8 mouse cellular contexts compared by ENCODE assay signal in the genomic region with DNA sequence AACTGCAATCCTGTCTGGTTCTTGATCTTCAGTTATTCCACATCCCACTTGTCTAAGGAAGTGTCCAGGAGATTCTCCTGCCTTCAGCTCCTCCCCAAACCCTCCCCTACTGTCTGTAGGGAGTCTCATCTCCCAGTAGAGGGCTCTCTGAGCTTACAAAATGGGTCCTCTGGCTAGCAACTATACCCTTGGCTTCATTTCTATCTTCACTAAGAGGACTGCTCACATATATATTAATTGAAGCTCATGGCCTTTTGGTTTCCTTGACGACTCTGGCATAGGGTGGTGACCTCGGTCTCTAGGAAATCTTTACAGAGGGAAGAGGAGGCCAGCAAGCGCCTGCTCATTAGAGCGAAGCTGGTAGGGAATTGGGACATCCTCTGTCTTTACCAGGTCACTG. TPM values are rescaled to one million over a fixed set of nuclear protein-coding genes. Genes with fewer than 3 reads are reported as not detected.
DNase-seq lines count a peak whose midpoint lies in the region; ATAC-seq and TF ChIP-seq lines count a peak whose summit lies in the region.

No protein-coding gene starts in this region.

- TF ChIP-seq CTCF in heart, postnatal 0 days (IDR thresholded peaks at IDR 0.05; ENCODE audit: low read depth), result peak; percentile 73
- TF ChIP-seq CTCF in stomach, postnatal 0 days (IDR thresholded peaks at IDR 0.05; ENCODE audit: low read depth), result peak; percentile 81

- peaks cover 12% of the 10 kb centered on the region for H3K4me1 ChIP-seq in heart, postnatal 0 days (ENCODE audit: control insufficient read depth, insufficient read depth)
- peaks cover 21% of the 10 kb centered on the region for H3K4me1 ChIP-seq in lung, embryonic 15.5 days
- H3K4me1 ChIP-seq in stomach, postnatal 0 days (replicated peaks; ENCODE audit: control insufficient read depth, insufficient read depth), result peaks cover 10% of the 10 kb centered on the region

- no peak overlapping the region for H3K4me2 ChIP-seq in heart, postnatal 0 days (ENCODE audit: low read depth, low read length)
- peak overlapping the region; percentile 71; the same call in 1 of the 2 replicates for H3K4me2 ChIP-seq in lung, embryonic 15.5 days
- no peak overlapping the region for H3K4me2 ChIP-seq in stomach, postnatal 0 days (replicated peaks; ENCODE audit: low read depth)

- no peak for TF ChIP-seq EP300 in heart, postnatal 0 days (IDR thresholded peaks at IDR 0.05; ENCODE audit: low read depth)
- TF ChIP-seq EP300 in stomach, postnatal 0 days (optimal IDR thresholded peaks at IDR 0.05), result no peak

- H3K9ac ChIP-seq in heart, postnatal 0 days (replicated peaks; ENCODE audit: low read depth, low read length), result no peak overlapping the region
- 0 out of 2 replicates have a peak overlapping the region, but pooled peaks have one; percentile 59 for H3K9ac ChIP-seq in lung, embryonic 15.5 days
- H3K9ac ChIP-seq in stomach, postnatal 0 days (ENCODE audit: low read length), result no peak overlapping the region

- no peak for DNase-seq in cerebellum, adult 8-10 months
- peak; percentile 41 for DNase-seq in ovary, postnatal 14 days (ENCODE audit: low spot score)
- DNase-seq in ovary, adult 18-20 months (ENCODE audit: low spot score), result no peak
- DNase-seq in heart, postnatal 0 days (ENCODE audit: low spot score), result peak; percentile 85
- DNase-seq in stomach, postnatal 0 days (ENCODE audit: low spot score), result no peak
- DNase-seq in urinary bladder, postnatal 25 days (ENCODE audit: low spot score), result no peak

- no peak overlapping the region for H3K4me3 ChIP-seq in heart, postnatal 0 days (ENCODE audit: low read depth, low read length)
- no peak overlapping the region for H3K4me3 ChIP-seq in lung, embryonic 15.5 days
- H3K4me3 ChIP-seq in stomach, postnatal 0 days (ENCODE audit: low read depth, low read length), result no peak overlapping the region

- peaks cover 15% of the 10 kb centered on the region for H3K36me3 ChIP-seq in heart, postnatal 0 days (replicated peaks; ENCODE audit: control insufficient read depth, insufficient read depth, low read length)
- peaks cover 10% of the 10 kb centered on the region; the same call in 1 of the 2 replicates for H3K36me3 ChIP-seq in lung, embryonic 15.5 days
- peaks cover 8% of the 10 kb centered on the region; the same call in 1 of the 2 replicates for H3K36me3 ChIP-seq in stomach, postnatal 0 days (ENCODE audit: control insufficient read depth, insufficient read depth, low read length)

- 0 out of 2 replicates have a peak, but pooled peaks have one; percentile 27 for ATAC-seq in cerebellum, adult (ENCODE audit: insufficient number of reproducible peaks, low FRiP score, low TSS enrichment)
- no peak for ATAC-seq in heart, postnatal 0 days (ENCODE audit: insufficient read depth, low read depth)
- ATAC-seq in lung, embryonic 15.5 days (ENCODE audit: borderline replicate concordance, extremely low read depth, low FRiP score, low TSS enrichment), result no peak
- no peak for ATAC-seq in stomach, postnatal 0 days (ENCODE audit: low FRiP score, low TSS enrichment)

- no peaks in the 10 kb centered on the region for H3K9me3 ChIP-seq in heart, postnatal 0 days (replicated peaks; ENCODE audit: control insufficient read depth, low read length)
- no peaks in the 10 kb centered on the region for H3K9me3 ChIP-seq in lung, embryonic 15.5 days
- no peaks in the 10 kb centered on the region for H3K9me3 ChIP-seq in stomach, postnatal 0 days (ENCODE audit: control insufficient read depth, low read length)

- H3K27me3 ChIP-seq in heart, postnatal 0 days (ENCODE audit: control insufficient read depth, insufficient read depth, low read length), result no peaks in the 10 kb centered on the region
- H3K27me3 ChIP-seq in lung, embryonic 15.5 days, result no peaks in the 10 kb centered on the region
- no peaks in the 10 kb centered on the region for H3K27me3 ChIP-seq in stomach, postnatal 0 days (ENCODE audit: control insufficient read depth, insufficient read depth, low read length)

- WGBS in heart, postnatal 0 days, result 42% methylated on average over 4 of the region's 4 CpGs
- WGBS in lung, embryonic 15.5 days, result 42% methylated on average over 4 of the region's 4 CpGs
- WGBS in stomach, postnatal 0 days, result 41% methylated on average over 4 of the region's 4 CpGs

- peak overlapping the region; percentile 96; the same call in 1 of the 2 replicates for H3K27ac ChIP-seq in heart, postnatal 0 days (ENCODE audit: low read depth)
- H3K27ac ChIP-seq in lung, embryonic 15.5 days, result no peak overlapping the region
- H3K27ac ChIP-seq in stomach, postnatal 0 days (replicated peaks), result no peak overlapping the region; the same call in 1 of the 2 replicates

RNA-seq across cellular contexts. Expression of gene Sfxn3, which starts 9.1 kb away (rescaled TPM):
- 12.8 and 16.2 TPM in 2 replicates for total RNA-seq in heart, postnatal 0 days (2014; rRNA removed; ENCODE audit: low replicate concordance)
- 11.3 and 12.4 TPM in 2 replicates for polyA plus RNA-seq in heart, postnatal 0 days (2015; fragmentation: Nextera tagmentation; extraction: Ambion mirVana)
- 20.5 and 21.7 TPM in 2 replicates for polyA plus RNA-seq in lung, embryonic 15.5 days (2015; fragmentation: Nextera tagmentation; extraction: Ambion mirVana)
- 26.7 and 29.7 TPM in 2 replicates for polyA plus RNA-seq in stomach, postnatal 0 days (2015; fragmentation: Nextera tagmentation; extraction: Ambion mirVana)

RNA-seq across cellular contexts. Expression of gene Pdzd7, which starts 10.8 kb away (rescaled TPM):
- 0.65 TPM in 1 of 2 replicates, not detected in the other for total RNA-seq in heart, postnatal 0 days (2014; rRNA removed; ENCODE audit: low replicate concordance)
- 0.10 and 0.11 TPM in 2 replicates for polyA plus RNA-seq in heart, postnatal 0 days (2015; fragmentation: Nextera tagmentation; extraction: Ambion mirVana)
- polyA plus RNA-seq in lung, embryonic 15.5 days (2015; fragmentation: Nextera tagmentation; extraction: Ambion mirVana), result 0.30 and 0.34 TPM in 2 replicates
- polyA plus RNA-seq in stomach, postnatal 0 days (2015; fragmentation: Nextera tagmentation; extraction: Ambion mirVana), result 0.33 TPM in 2 replicates

RNA-seq across cellular contexts. Expression of gene Kazald1, which starts 18.7 kb away (rescaled TPM):
- 0.35 and 21.7 TPM in 2 replicates for total RNA-seq in heart, postnatal 0 days (2014; rRNA removed; ENCODE audit: low replicate concordance)
- polyA plus RNA-seq in heart, postnatal 0 days (2015; fragmentation: Nextera tagmentation; extraction: Ambion mirVana), result 10.3 and 14.1 TPM in 2 replicates
- 4.9 and 6.4 TPM in 2 replicates for polyA plus RNA-seq in lung, embryonic 15.5 days (2015; fragmentation: Nextera tagmentation; extraction: Ambion mirVana)
- polyA plus RNA-seq in stomach, postnatal 0 days (2015; fragmentation: Nextera tagmentation; extraction: Ambion mirVana), result 3.0 and 3.8 TPM in 2 replicates

RNA-seq across cellular contexts. Expression of gene Lzts2, which starts 42.1 kb away (rescaled TPM):
- 76.5 and 127 TPM in 2 replicates for total RNA-seq in heart, postnatal 0 days (2014; rRNA removed; ENCODE audit: low replicate concordance)
- polyA plus RNA-seq in heart, postnatal 0 days (2015; fragmentation: Nextera tagmentation; extraction: Ambion mirVana), result 29.7 TPM in 2 replicates
- 75.9 and 81.8 TPM in 2 replicates for polyA plus RNA-seq in lung, embryonic 15.5 days (2015; fragmentation: Nextera tagmentation; extraction: Ambion mirVana)
- 40.1 and 45.0 TPM in 2 replicates for polyA plus RNA-seq in stomach, postnatal 0 days (2015; fragmentation: Nextera tagmentation; extraction: Ambion mirVana)

RNA-seq across cellular contexts. Expression of gene Mrpl43, which starts 50.1 kb away (rescaled TPM):
- 75.4 and 76.4 TPM in 2 replicates for total RNA-seq in heart, postnatal 0 days (2014; rRNA removed; ENCODE audit: low replicate concordance)
- 82.5 and 83.7 TPM in 2 replicates for polyA plus RNA-seq in heart, postnatal 0 days (2015; fragmentation: Nextera tagmentation; extraction: Ambion mirVana)
- polyA plus RNA-seq in lung, embryonic 15.5 days (2015; fragmentation: Nextera tagmentation; extraction: Ambion mirVana), result 70.1 and 70.8 TPM in 2 replicates
- polyA plus RNA-seq in stomach, postnatal 0 days (2015; fragmentation: Nextera tagmentation; extraction: Ambion mirVana), result 67.2 and 67.3 TPM in 2 replicates

Comparison
In these comparisons a context has a peak if more than half of its experiments do, and no peak if none do; other contexts are left out.
1. DNase-seq: peak in ovary, postnatal 14 days (single experiment) and heart, postnatal 0 days (single experiment); none in cerebellum, adult 8-10 months (single experiment), ovary, adult 18-20 months (single experiment), stomach, postnatal 0 days (single experiment) and urinary bladder, postnatal 25 days (single experiment).